Mouse (Mus musculus) gastrocnemius, postnatal 36 days (tissue): Measurements from ENCODE around the gene 5330417H12Rik. TPM values are rescaled to one million over a fixed set of nuclear protein-coding genes. Genes with fewer than 3 reads are reported as not detected.
A peak's percentile ranks its signal among the peaks of the same experiment; 100 is the strongest.

ENCODE experiments used
- DNase-seq, 2 experiments: peaks; one replicate each; pipeline ENCODE4 v3.0.0; 2022
- intact Hi-C: fragments of 180-260 bp; cut with DNase I; formaldehyde crosslinking; loops from one replicate; pipeline ENCODE4 v1.15.1; 2025
- total RNA-seq, 2 experiments: library from RNA; stranded (reverse); gene quantifications; 2 replicates each; pipeline ENCODE4 v1.2.3; 2021

Gene 5330417H12Rik
- total RNA-seq, 2 experiments from 2014 or later, result not detected

- DNase-seq, result no peak
These were observed 8.2 kb upstream of the 5330417H12Rik start for GRCm38 (mm10) chr7:107633201-107633600.

GRCm38 (mm10) chr7:107628383-107628782, 3.4 kb upstream of the 5330417H12Rik start:
- DNase-seq, result no peak
- intact Hi-C loops, result no loop called here

More at GRCm38 (mm10) chr7:107633201-107633600, 8.2 kb upstream of the 5330417H12Rik start:
- intact Hi-C loops, result no loop called here

- no peak for DNase-seq
These were observed 820 bp upstream of the 5330417H12Rik start for GRCm38 (mm10) chr7:107625781-107626180.

GRCm38 (mm10) chr7:107624432-107624831, 529 bp downstream of the 5330417H12Rik start:
- intact Hi-C loops, result no loop called here
- no peak for DNase-seq

More at GRCm38 (mm10) chr7:107625781-107626180, 820 bp upstream of the 5330417H12Rik start:
- intact Hi-C loops, result no loop called here

- no peak for DNase-seq
- intact Hi-C loops, result no loop called here
These were observed 4.8 kb downstream of the 5330417H12Rik start for GRCm38 (mm10) chr7:107620137-107620536.

- intact Hi-C loops, result no loop called here
- no peak for DNase-seq
These were observed 5.7 kb downstream of the 5330417H12Rik start for GRCm38 (mm10) chr7:107619225-107619624.

- no peak for DNase-seq
- intact Hi-C loops, result no loop called here
These were observed 6.7 kb downstream of the 5330417H12Rik start for GRCm38 (mm10) chr7:107618028-107618992.

DNA sequence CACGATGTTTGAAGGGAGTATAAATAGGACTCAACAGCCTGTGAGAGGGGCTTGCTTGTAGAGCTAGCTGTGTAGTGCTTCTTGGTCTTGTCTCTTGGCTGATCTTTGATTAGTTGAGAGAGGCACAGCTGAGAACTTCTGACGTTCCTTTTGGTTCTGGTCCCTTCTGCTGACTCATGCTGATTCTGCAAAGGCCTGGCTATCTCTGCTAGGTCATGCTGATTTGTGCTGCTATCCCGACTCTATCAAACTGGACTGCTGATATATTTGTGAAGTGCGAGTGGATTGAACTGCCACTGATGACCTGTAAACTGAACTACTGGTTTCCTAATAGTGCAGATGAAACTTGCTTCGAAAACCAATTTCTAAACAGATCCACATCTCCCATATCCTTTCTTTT, 14.1 kb downstream of the 5330417H12Rik start:
- intact Hi-C loops, result no loop called here
- DNase-seq, result no peak

DNA sequence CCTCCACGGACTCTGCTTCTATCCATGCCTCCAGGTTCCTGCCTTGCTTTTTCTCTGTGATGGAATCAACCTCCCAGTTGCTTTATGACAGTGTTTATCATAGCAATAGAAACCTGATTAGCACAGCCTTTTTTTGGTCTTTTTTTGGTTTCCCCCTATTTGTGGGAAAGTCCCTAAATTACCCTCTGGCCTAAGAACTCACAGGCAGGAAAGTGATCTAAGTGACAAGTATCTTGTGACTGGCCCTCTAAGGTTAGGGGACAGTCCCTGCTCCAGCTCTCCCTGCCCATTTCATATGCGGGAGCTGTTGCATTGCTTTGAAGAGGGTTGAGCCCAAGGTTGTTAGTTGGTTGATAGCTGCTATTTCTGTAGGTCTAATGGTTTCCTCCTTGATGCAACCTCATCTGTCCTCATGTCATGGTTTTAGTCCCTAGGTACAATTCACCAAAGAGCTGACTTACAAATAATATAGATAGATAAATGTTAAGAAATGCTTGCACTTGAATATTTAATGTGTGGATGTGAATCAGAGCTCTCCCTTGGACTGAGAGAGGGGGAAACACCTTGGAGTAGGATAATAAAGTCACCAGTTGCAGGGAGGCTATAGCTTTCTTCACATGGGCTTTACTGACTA, 15.2 kb downstream of the 5330417H12Rik start:
- intact Hi-C loops, result no loop called here

GRCm38 (mm10) chr7:107607766-107608165, 17.2 kb downstream of the 5330417H12Rik start:
- DNase-seq, result no peak
- intact Hi-C loops, result no loop called here

More for the DNA sequence above, 15.2 kb downstream of the 5330417H12Rik start:
- DNase-seq, result no peak

- intact Hi-C loops, result no loop called here
- no peak for DNase-seq
These were observed 22.0 kb downstream of the 5330417H12Rik start for GRCm38 (mm10) chr7:107602913-107603312.

DNA sequence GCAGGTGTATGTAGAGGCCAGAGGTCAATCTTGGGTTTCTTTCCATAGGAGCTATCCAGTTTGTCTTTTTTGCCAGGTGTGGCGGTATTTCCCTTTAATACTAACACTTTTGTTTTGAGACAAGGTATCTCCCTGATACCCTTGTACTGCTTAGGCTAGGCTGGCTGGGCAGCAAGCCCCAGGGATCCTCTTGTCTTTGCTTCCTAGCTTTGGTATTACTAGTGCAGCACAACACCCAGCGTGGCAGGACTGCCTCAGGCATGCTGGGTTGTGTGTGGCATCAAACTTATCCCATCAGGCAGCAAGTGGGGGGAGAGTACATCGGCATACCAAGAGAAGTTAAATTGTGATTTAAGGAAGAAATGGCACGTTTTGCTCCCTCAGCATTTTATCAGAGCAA, 22.5 kb downstream of the 5330417H12Rik start:
- DNase-seq, result no peak
- intact Hi-C loops, result no loop called here

DNA sequence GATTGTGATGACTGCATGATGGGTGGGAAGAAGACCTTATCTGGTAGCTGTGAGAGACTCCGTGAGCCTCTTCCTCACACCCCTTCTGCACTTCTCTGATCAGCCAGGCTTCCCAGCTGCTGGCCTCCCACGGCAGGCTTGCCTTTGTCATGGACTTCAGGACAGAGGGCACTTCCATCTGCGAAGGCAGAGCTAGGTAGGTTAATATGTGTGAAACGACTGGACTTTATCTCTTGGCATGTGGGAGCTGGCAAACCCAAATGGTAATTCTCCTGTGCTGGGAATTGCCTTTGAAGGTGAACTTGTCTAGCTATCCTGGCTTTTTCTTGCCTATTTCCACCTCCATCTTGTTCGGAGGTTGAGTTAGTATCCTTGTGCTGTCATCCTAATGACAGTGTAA, 24.3 kb downstream of the 5330417H12Rik start:
- no peak for DNase-seq
- intact Hi-C loops, result no loop called here

DNA sequence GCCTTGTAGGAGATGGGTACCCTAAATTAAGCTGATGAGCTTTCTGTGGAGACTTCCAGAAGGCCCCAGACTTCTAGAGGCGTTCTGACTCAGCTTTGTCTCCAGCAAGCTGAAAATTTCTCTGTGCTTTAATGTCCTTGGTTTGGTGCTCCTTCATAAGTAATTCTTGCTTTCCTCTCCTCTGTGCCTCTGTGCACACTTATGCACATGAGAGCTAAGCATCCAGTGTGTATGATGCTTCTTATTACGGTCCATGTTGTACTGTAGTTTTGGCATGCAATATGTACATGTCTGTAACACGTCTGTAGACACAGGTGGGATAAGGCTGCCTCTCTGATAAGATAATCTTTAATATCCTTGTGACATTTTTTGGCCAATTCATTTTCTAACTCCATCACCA, 27.0 kb downstream of the 5330417H12Rik start:
- no peak for DNase-seq
- intact Hi-C loops, result no loop called here

DNA sequence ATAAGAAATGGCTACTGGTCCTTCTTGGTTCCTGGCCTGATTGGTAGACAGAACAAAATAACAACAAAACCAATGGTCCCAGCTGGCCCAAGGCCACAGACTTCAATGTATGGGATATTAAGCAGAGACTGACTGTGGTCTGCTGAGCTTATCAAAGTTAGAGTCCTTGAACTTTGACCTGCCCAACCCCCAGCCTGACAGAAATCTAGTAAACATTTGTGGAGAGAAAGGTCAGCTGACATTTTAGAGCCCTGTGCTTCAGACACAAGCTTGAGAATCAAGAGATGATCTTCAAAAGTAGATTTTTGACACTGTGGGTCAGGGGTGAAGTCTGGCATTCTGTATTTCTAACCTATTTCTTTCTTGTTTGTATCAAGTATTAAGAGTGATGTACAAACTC, 28.2 kb downstream of the 5330417H12Rik start:
- intact Hi-C loops, result no loop called here
- DNase-seq, result no peak

GRCm38 (mm10) chr7:107595426-107595825, 29.5 kb downstream of the 5330417H12Rik start:
- DNase-seq, result no peak
- intact Hi-C loops, result no loop called here

GRCm38 (mm10) chr7:107594857-107595402, 30.0 kb downstream of the 5330417H12Rik start, which contains the start of gene Ppfibp2:
Gene Ppfibp2, plus strand, starts transcription at chr7:107595207.
- peak; percentile 88 to 90 for DNase-seq
- intact Hi-C loops, result no loop called here

DNA sequence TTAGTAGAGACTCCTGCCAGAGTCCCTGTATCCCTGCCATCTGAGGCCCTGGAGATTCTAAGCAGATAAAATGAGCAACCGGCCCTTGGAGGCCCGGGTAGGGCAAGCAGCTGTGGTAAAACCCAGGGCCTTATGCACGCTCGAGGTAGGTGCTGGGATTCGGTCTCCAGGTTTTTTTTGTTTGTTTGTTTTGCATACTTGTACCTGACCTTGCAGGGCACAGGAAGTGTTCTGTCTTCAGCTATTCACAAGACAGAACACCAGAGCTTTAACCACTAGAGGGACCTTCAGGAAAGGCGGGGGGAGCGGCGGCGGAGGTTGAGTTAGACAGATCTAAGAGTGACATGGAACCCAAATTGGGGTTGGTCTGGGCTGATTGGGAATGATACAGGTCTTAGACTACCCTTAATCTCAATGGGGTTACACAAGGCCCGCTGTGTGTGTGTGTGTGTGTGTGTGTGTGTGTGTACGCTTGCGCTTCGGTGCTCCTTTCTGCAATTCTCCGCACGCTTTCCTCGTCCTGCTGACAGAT, 30.6 kb downstream of the 5330417H12Rik start:
- intact Hi-C loops, result no loop called here
- peak; percentile 28 to 36 for DNase-seq

- intact Hi-C loops, result no loop called here
- DNase-seq, result no peak
These were observed 31.1 kb downstream of the 5330417H12Rik start for GRCm38 (mm10) chr7:107593904-107594303.

DNA sequence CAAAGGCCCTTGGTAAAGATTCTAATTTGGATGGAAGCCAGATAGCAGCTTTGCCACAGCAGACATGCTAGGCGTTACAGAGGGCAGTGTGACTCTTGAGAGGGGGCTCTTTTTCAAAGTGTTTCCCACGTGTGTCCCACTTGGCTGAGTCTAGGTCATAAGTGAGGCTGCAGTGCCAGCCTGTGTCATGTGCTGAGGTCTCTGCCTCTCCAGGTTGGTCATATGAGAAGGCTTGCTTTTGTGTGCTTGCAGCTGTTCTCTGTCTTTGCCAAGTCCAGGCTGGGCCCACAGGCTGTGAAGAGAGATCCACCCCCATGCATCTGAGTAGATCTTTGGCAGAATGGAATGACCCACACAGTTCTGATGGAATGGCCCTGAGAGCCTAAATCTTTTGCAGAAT, 32.3 kb downstream of the 5330417H12Rik start:
- intact Hi-C loops, result no loop called here
- DNase-seq, result peak; percentile 20 to 27

DNA sequence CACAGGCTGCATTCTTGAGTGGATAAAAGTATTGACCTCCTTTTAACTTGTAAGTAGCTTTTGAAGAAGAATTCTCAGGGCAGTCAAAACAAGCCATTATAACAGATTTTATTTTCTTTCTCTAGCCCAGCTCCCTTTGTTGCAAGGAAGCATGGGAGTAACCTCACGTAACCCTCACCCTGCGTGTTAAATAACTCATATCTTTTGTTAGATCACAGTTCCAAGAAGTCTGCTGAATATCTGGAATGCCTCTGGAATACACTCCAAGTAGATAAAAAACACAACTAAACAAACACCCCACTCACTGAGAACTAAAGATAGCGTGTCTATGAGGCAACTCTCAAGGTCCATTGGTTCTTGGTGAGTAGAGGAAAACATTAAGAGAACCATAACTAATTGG, 50.7 kb downstream of the 5330417H12Rik start:
- no peak for DNase-seq
- intact Hi-C loops, result loop anchor here (10.0 kb wide), 1 partner anchor 1899 kb away; no protein-coding TSS in a partner anchor
